Mouse (Mus musculus) lung, embryonic 15.5 days (tissue): Measurements from ENCODE around the gene Peak1. TPM values are rescaled to one million over a fixed set of nuclear protein-coding genes. Genes with fewer than 3 reads are reported as not detected.

Experiments
- ATAC-seq: fragments of 200-750 bp; cut with Nextera tagmentation; 2 replicates; pipeline ENCODE4 v1.8.0; 2017; ENCODE audit warnings: moderate number of reproducible peaks, borderline replicate concordance; ENCODE audit not compliant: low FRiP score, low TSS enrichment; ENCODE audit errors: extremely low read depth
- H3K27ac ChIP-seq: fragments of 300-500 bp; sonication (generic); 2 replicates; pipeline ENCODE4 v1.5.1; 2015; ENCODE audit warnings: moderate library complexity, mild to moderate bottlenecking, inconsistent platforms
- H3K27me3 ChIP-seq: fragments of 300-500 bp; sonication (generic); 2 replicates; pipeline ENCODE4 v1.6.1; 2015; ENCODE audit warnings: inconsistent platforms
- H3K36me3 ChIP-seq: fragments of 300-500 bp; sonication (generic); 2 replicates; pipeline ENCODE4 v1.6.1; 2015; ENCODE audit warnings: inconsistent platforms
- H3K4me1 ChIP-seq: fragments of 300-500 bp; sonication (generic); 2 replicates; pipeline ENCODE4 v1.6.1; 2015; ENCODE audit warnings: inconsistent platforms
- H3K4me2 ChIP-seq: fragments of 300-500 bp; sonication (generic); 2 replicates; pipeline ENCODE4 v1.6.1; 2015; ENCODE audit warnings: inconsistent platforms, mild to moderate bottlenecking, moderate library complexity
- H3K4me3 ChIP-seq: fragments of 300-500 bp; sonication (generic); 2 replicates; pipeline ENCODE4 v1.5.1; 2015; ENCODE audit warnings: mild to moderate bottlenecking, inconsistent platforms
- H3K9ac ChIP-seq: fragments of 300-500 bp; sonication (generic); 2 replicates; pipeline ENCODE4 v1.6.1; 2015; ENCODE audit warnings: inconsistent platforms
- H3K9me3 ChIP-seq: fragments of 300-500 bp; sonication (generic); 2 replicates; pipeline ENCODE4 v1.6.1; 2016; ENCODE audit warnings: inconsistent platforms
- WGBS: fragments of 180-500 bp; shearing (Covaris S2); methylation state at CpG from one replicate; pipeline ENCODE4 v1.1.7; 2015; 5-methylcytosine and 5-hydroxymethylcytosine counted together
- polyA plus RNA-seq: library from polyadenylated mRNA; unstranded; fragments of >200 nt; fragmentation: Nextera tagmentation; extraction: Ambion mirVana; gene quantifications from 2 replicates; pipeline ENCODE4 v1.2.1, GENCODE M21; 2015

The Peak1 gene
- polyA plus RNA-seq, 1 experiment from 2014 or later: 28.7 TPM

GRCm38 (mm10) chr9:56260495-56261136 is 157.3 kb downstream of the Peak1 start:
- H3K36me3 ChIP-seq: peaks cover 24% of the 10 kb centered on the region
- peaks cover 4% of the 10 kb centered on the region for H3K9me3 ChIP-seq
- no peak overlapping the region for H3K4me3 ChIP-seq
- no peak overlapping the region for H3K4me2 ChIP-seq
- H3K4me1 ChIP-seq: peaks cover 3% of the 10 kb centered on the region; the same call in 1 of the 2 replicates
- WGBS: 78% methylated on average over 14 of the region's 14 CpGs
- H3K27me3 ChIP-seq: no peaks in the 10 kb centered on the region
- H3K9ac ChIP-seq: no peak overlapping the region
- no peak overlapping the region for H3K27ac ChIP-seq
- no peak for ATAC-seq

GRCm38 (mm10) chr9:56259790-56260494 is 157.9 kb downstream of the Peak1 start:
- 62% methylated on average over 22 of the region's 22 CpGs for WGBS
- ATAC-seq: peak; percentile 72; the same call in 1 of the 2 replicates
- no peak overlapping the region for H3K27ac ChIP-seq
- H3K36me3 ChIP-seq: peaks cover 24% of the 10 kb centered on the region
- peaks cover 4% of the 10 kb centered on the region; the same call in 1 of the 2 replicates for H3K4me1 ChIP-seq
- H3K9me3 ChIP-seq: peaks cover 4% of the 10 kb centered on the region
- no peak overlapping the region for H3K9ac ChIP-seq
- no peak overlapping the region for H3K4me3 ChIP-seq
- H3K27me3 ChIP-seq: no peaks in the 10 kb centered on the region
- no peak overlapping the region for H3K4me2 ChIP-seq

DNA sequence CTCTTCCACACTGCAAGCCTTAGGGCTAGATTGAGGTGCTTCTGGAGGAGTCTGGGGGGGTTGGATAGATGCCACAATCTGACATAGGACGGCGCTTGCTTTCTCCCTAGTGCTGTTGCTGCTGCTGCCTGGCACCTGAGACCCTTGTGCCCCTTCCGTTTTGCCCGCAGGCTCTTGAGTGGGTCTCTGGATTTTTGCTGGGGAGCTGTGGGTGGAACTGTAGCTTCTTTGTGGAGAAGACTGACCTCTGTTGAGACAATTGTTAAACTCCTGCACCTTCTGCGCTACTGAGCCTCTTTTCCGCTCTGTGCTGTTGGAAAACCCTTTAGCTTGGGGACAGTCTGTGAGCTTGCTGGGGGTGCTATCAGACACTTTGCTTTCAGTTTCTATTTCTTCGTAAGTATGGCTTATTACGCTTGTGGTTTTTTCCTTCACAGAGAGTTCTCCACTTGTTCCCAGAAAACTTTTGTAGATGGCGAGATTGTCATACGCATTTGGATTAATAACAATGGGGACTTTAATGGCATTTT is 159.5 kb downstream of the Peak1 start:
- no peak for ATAC-seq
- peaks cover 4% of the 10 kb centered on the region for H3K9me3 ChIP-seq
- WGBS: 94% methylated on average over 10 of the region's 10 CpGs

GRCm38 (mm10) chr9:56257227-56258000 is 160.5 kb downstream of the Peak1 start:
- H3K36me3 ChIP-seq: peaks cover 24% of the 10 kb centered on the region
- no peak overlapping the region for H3K9ac ChIP-seq
- H3K27me3 ChIP-seq: no peaks in the 10 kb centered on the region
- peaks cover 4% of the 10 kb centered on the region for H3K9me3 ChIP-seq
- H3K27ac ChIP-seq: no peak overlapping the region
- H3K4me1 ChIP-seq: peaks cover 5% of the 10 kb centered on the region; the same call in 1 of the 2 replicates
- H3K4me3 ChIP-seq: no peak overlapping the region
- H3K4me2 ChIP-seq: no peak overlapping the region
- ATAC-seq: no peak
- WGBS: 88% methylated on average over 20 of the region's 20 CpGs

More for the DNA sequence above, 159.5 kb downstream of the Peak1 start:
- H3K27ac ChIP-seq: no peak overlapping the region
- H3K4me3 ChIP-seq: no peak overlapping the region
- peaks cover 3% of the 10 kb centered on the region; the same call in 1 of the 2 replicates for H3K4me1 ChIP-seq
- H3K36me3 ChIP-seq: peaks cover 24% of the 10 kb centered on the region
- H3K4me2 ChIP-seq: no peak overlapping the region
- H3K9ac ChIP-seq: no peak overlapping the region
- H3K27me3 ChIP-seq: no peaks in the 10 kb centered on the region

DNA sequence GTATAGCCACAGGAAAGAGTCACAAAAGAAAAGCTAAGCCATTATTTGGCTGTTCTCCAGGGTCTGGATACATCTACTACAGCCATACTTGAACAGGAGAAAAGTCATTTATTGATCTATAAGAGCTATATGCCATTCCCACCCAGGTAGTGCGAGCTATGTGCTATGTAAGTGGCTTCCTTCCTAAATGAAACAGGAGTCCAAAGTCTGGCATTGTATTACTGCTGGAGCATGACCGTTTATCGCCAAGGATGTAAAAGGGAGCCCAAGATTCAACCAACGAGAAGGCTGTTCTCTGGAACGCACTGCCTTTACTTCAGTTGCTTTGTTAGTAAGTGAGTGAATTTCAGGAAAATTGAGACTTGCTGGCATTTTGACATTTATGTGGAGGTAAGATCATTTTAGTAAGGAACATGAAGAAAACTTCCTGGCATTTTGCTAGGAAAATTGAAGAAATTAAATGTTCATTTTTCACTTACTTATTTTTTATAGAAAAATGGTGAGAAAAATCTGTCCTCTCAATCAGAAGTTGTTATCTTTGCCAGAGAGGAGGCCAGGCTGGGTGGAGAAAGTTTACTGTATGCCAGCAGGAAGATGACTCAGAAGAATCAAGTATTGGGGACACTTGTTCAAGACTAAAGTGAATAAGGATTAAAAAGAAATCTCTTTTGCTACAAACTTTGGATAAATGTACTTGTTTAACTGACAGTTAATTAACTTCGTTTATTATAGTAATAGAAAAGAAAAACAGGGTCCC is 162.0 kb downstream of the Peak1 start:
- Histone ChIP-seq H3K36me3 (peaks cover 24% of the 10 kb centered on the region), H3K27ac (no peak overlapping the region), H3K9ac (no peak overlapping the region), H3K4me2 (no peak overlapping the region), H3K27me3 (no peaks in the 10 kb centered on the region), H3K4me1 (peaks cover 5% of the 10 kb centered on the region; the same call in 1 of the 2 replicates), H3K9me3 (peaks cover 4% of the 10 kb centered on the region), H3K4me3 (no peak overlapping the region)
- WGBS: 81% methylated on average over 6 of the region's 6 CpGs
- no peak for ATAC-seq

DNA sequence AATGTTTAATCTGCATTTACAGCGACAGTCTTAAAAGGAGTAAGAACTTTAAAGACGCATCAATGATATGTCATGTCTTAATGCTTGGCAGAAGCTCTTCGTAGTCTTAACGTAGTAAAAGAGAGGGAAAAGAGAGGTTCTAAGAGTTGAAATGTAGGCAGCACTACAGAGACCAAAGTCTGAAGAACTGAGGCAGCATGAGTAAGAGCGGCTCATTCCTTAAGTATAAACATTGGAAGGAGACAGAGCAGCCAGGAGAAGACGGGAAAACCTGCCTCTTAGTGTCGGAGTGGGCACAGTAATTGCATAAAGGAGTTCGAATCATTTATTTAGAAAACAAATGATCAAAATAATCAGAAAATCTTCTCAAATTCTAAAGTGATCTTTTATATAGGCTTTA is 173.5 kb downstream of the Peak1 start:
- Histone ChIP-seq H3K4me2 (no peak overlapping the region), H3K36me3 (peaks cover 17% of the 10 kb centered on the region), H3K27me3 (no peaks in the 10 kb centered on the region), H3K9me3 (no peaks in the 10 kb centered on the region), H3K4me3 (no peak overlapping the region), H3K4me1 (peaks cover 17% of the 10 kb centered on the region; the same call in 1 of the 2 replicates), H3K27ac (no peak overlapping the region), H3K9ac (no peak overlapping the region)
- WGBS: 55% methylated on average over 8 of the region's 8 CpGs
- ATAC-seq: no peak

GRCm38 (mm10) chr9:56243885-56244284 is 174.0 kb downstream of the Peak1 start:
- Histone ChIP-seq H3K4me2 (no peak overlapping the region), H3K36me3 (peaks cover 20% of the 10 kb centered on the region), H3K9me3 (no peaks in the 10 kb centered on the region), H3K27me3 (no peaks in the 10 kb centered on the region), H3K4me3 (no peak overlapping the region), H3K9ac (no peak overlapping the region), H3K27ac (no peak overlapping the region), H3K4me1 (peaks cover 17% of the 10 kb centered on the region; the same call in 1 of the 2 replicates)
- ATAC-seq: no peak
- WGBS: 62% methylated on average over 7 of the region's 7 CpGs

GRCm38 (mm10) chr9:56242686-56243085 is 175.2 kb downstream of the Peak1 start:
- WGBS: 41% methylated on average over 3 of the region's 3 CpGs
- no peak for ATAC-seq

DNA sequence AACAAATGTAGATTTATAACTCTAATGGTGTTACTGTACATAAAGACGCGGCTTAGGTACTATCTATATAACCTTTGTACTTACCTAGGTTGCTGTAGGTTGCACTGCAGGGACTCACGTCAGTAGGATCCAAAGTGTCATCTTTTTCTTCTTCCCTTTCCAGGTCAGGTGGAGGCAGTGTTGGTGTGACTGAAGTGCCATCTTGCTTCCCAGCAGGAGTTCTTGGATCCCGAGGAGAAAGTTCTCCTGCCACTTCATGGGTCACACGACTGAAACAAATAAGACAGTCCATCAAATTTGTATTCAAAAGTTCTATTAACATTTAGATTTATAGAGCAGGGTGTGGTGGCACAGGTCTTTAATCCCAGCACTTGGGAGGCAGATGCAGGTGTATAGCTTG is 176.8 kb downstream of the Peak1 start:
- WGBS: 90% methylated on average over 5 of the region's 5 CpGs
- no peak overlapping the region for H3K4me3 ChIP-seq
- H3K27ac ChIP-seq: no peak overlapping the region
- H3K4me2 ChIP-seq: no peak overlapping the region
- peaks cover 24% of the 10 kb centered on the region for H3K36me3 ChIP-seq
- H3K9ac ChIP-seq: no peak overlapping the region
- no peaks in the 10 kb centered on the region for H3K27me3 ChIP-seq
- peaks cover 22% of the 10 kb centered on the region; the same call in 1 of the 2 replicates for H3K4me1 ChIP-seq
- no peaks in the 10 kb centered on the region for H3K9me3 ChIP-seq
- no peak for ATAC-seq

More at GRCm38 (mm10) chr9:56242686-56243085, 175.2 kb downstream of the Peak1 start:
- Histone ChIP-seq H3K36me3 (peaks cover 24% of the 10 kb centered on the region), H3K27me3 (no peaks in the 10 kb centered on the region), H3K4me2 (no peak overlapping the region), H3K4me3 (no peak overlapping the region), H3K27ac (0 out of 2 replicates have a peak overlapping the region, but pooled peaks have one; percentile 10), H3K9me3 (no peaks in the 10 kb centered on the region), H3K9ac (no peak overlapping the region), H3K4me1 (peaks cover 17% of the 10 kb centered on the region; the same call in 1 of the 2 replicates)

DNA sequence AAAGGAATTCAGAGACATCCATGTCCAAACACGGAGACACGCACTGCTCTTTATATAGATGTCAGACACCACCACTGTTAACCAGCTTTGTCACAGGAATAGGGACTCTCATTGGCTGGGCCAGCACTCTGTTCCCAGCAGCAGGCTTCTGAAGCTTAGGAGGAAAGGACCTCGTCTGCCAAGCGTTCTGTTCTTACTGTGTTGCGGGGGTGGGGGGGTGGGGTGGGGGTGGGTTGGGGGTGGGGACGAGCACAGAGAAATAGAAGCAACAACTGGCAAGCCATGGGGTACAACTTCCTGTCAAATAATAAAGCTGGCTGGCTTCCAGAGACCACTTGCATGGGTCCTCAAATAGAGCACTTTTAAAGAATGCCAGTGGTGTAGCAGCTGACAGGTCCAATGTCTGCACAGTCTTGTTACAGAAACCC is 182.0 kb downstream of the Peak1 start:
- H3K27me3 ChIP-seq: no peaks in the 10 kb centered on the region
- H3K36me3 ChIP-seq: peaks cover 16% of the 10 kb centered on the region
- peaks cover 14% of the 10 kb centered on the region for H3K4me1 ChIP-seq
- no peak overlapping the region for H3K4me3 ChIP-seq
- H3K9ac ChIP-seq: no peak overlapping the region
- no peak overlapping the region for H3K27ac ChIP-seq
- ATAC-seq: no peak
- 13% methylated on average over 6 of the region's 6 CpGs for WGBS
- no peaks in the 10 kb centered on the region for H3K9me3 ChIP-seq
- no peak overlapping the region for H3K4me2 ChIP-seq

GRCm38 (mm10) chr9:56235281-56235680 is 182.6 kb downstream of the Peak1 start:
- no peak for ATAC-seq
- Histone ChIP-seq H3K27me3 (no peaks in the 10 kb centered on the region), H3K27ac (no peak overlapping the region), H3K4me3 (no peak overlapping the region), H3K4me2 (no peak overlapping the region), H3K9ac (no peak overlapping the region), H3K4me1 (peaks cover 14% of the 10 kb centered on the region), H3K9me3 (no peaks in the 10 kb centered on the region), H3K36me3 (peaks cover 11% of the 10 kb centered on the region)
- 62% methylated on average over 5 of the region's 5 CpGs for WGBS
